Mouse (Mus musculus) C3H10T1/2 (cell line): ENCODE measurements around the gene Ddx60. TPM values are rescaled to one million over a fixed set of nuclear protein-coding genes. Genes with fewer than 3 reads are reported as not detected.

Source experiments
- polyA plus RNA-seq, 2 experiments: library from polyadenylated mRNA; unstranded; fragments of >200 nt; fragmentation: generic; extraction: Trizol; gene quantifications; one replicate each; pipeline ENCODE4 v1.2.1; 2012; ENCODE audit warnings: missing spikeins in 2 of 2

Ddx60 gene
- polyA plus RNA-seq = under 1 TPM in 1 of 2 experiments, not detected in 1; 0.04 TPM

DNA sequence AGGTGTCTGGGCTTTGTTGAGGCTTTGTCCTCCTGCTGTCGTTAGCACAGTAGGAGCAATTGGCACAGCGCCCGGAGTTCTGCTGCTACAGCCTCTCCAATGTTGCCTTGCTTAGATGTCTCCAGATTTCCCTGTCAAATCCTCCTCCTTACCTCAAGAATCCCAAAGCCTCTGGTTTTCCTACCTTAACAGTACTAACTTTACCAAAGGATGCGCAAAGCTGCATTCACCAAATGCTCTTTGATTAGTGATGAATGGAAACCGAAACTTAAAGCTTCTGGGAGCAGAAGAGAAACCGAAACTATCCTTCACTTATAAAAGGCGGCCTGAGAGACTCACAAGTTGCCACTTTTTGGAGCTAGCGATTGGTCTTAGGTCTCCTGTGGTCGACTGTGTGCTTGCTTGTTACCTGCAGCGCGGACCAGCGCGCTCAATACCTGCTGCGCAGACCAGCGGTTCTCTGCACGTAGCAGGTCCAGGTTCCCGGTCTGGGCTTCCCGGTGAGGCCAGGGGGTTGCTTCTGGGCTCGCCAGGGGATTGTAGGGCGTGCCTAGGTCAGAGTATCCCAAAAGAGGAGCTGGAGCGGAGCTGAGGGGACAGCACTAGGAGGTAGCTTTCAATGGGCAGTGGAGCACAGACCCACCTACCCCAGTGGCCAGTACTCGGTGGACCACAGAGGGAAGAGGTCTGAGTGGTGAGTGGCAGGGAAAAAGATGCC lies at the start of gene Ddx60:
Ddx60 (plus strand) TSS at position 311 of the 718 bp plus-strand sequence.

DNA sequence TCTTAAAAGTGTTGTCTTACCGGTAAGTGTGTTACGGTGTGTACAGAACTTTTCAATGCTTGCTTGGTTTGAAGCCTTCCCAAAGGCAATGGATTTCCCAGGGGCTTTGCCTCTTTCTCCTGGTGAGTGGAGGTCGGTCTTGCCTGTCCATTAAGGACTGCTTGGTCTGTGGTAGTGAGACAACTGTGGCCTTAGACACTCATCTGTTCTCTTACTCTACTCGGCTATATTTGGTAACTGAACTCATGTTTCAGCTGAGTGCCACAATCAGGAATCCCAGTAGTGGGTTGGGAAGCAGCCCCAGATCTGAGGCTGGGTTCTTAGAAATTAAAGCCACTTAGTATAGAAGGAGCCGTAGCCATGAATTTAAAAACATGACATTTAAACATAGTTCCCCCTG lies 25.4 kb upstream of the Ddx60 start, which contains the start of gene Palld:
Palld (minus strand) TSS at position 170 of the 400 bp plus-strand sequence.

Other genes with a start within 250 kb of the Ddx60 start
- gene Palld, start 25.4 kb upstream of the Ddx60 start, polyA plus RNA-seq = 10 to 100 TPM in 1 of 2 experiments, 1 to 10 TPM in 1; 9.7 to 72.0 TPM
- not detected for gene Anxa10, start 195.1 kb downstream of the Ddx60 start, polyA plus RNA-seq